Mouse (Mus musculus): ENCODE measurements around the gene Cep72. TPM values are rescaled to one million over a fixed set of nuclear protein-coding genes. Genes with fewer than 3 reads are reported as not detected.
A peak's percentile ranks its signal among the peaks of the same experiment; 100 is the strongest.

Gene Cep72
- total RNA-seq, 2 experiments from 2014 or later, result 0.65 to 1.5 TPM

DNA sequence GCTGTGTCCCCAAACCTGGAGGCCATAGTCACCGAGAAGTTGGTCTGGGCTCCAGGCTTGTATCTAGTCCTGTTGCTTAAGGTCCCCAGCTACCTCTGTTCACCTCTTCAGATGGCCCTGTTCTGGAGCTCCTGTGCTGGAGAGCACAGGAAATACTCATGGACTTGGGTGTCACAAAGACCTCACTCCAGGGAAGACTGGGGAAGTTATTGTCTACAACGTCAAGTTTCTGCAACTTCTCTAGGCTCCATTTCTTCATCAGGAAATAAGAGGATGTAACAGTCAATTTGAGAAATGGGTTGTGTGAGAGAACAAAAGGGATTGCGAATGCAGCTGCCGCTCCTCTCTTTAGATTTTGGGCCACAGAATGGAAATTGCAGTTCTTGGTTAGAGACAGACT is 65.6 kb downstream of the Cep72 start:
- intact Hi-C loops (cut with DNase I), result no loop called here
- no peak for DNase-seq (ENCODE audit: low spot score)

DNA sequence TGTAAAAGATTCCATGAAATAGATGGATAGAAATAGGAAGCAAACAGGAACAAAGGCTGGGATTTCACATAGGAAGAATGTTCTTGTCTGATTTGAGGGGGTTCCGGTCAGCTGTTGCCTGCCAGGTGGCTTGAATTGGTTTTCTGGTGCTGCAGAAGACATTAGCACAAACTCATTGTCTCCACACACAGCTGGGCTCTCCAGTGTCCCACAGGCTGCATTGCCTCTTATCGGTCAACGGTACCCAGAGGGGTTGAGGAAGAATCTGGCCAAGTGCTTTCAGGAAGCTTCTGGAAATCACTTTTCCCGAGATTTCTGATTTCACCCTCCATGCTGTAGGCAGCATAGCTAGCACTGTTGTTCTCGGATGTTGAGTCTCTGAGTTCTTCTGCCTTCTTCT is 70.8 kb downstream of the Cep72 start:
- DNase-seq (ENCODE audit: low spot score), result peak; percentile 41
- intact Hi-C loops (cut with DNase I), result no loop called here

DNA sequence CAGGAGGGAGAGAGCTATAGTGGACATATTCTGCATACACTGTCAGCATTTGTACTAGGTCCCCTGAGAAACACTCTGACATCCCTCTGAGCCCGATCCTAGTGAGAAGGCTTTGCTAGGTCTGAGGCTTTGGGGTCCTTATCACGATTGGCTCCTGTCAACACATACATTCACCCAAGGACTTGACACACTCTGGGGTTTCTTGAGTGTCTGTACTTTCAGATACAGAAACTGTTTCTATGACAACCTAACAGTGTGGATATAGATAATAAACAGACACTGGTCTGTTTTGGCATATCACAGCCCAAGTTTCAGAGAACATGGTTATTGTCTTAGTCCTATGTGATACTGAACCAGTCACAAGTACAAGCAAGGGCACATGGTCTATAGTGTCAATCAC is 71.3 kb downstream of the Cep72 start:
- intact Hi-C loops (cut with DNase I), result no loop called here
- no peak for DNase-seq (ENCODE audit: low spot score)

DNA sequence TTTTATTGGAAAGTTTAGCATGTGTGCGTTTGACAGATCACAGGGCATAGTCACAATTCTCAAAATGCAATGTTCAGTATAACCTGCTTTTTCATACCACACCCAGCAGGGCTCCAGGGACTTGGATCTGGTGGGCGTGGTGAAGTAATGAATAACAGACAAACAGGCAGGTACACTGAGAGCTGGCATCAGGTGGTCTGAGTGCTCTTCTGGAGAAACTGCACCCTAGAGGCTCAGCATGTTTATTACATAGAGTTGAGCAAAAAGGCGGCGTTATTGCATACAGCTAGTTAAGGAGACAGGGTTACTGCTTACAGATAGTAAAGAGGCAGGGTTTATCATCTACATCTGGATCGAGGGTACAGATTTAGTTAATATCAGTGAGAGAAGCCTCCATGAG is 71.8 kb downstream of the Cep72 start:
- no peak for DNase-seq (ENCODE audit: low spot score)
- intact Hi-C loops (cut with DNase I), result no loop called here

Other genes with a start within 250 kb of the Cep72 start
- 1 to 10 TPM; 1.2 TPM for gene Nkd2, start 214.7 kb downstream of the Cep72 start, total RNA-seq (2021)
- gene Trip13, start 124.5 kb downstream of the Cep72 start, total RNA-seq (2021), result under 1 TPM; 0.17 to 0.39 TPM
- gene Brd9, start 124.5 kb downstream of the Cep72 start, total RNA-seq (2021), result 10 to 100 TPM; 22.9 to 23.9 TPM
- not detected for gene Zdhhc11, start 98.4 kb downstream of the Cep72 start, total RNA-seq (2021)
- gene Tppp, start 52.9 kb downstream of the Cep72 start, total RNA-seq (2021), result 10 to 100 TPM; 20.7 to 21.3 TPM
- gene Slc9a3, start 59.2 kb upstream of the Cep72 start, total RNA-seq (2021), result under 1 TPM; 0.34 to 0.70 TPM
- gene Exoc3, start 146.4 kb upstream of the Cep72 start, total RNA-seq (2021), result 10 to 100 TPM; 50.7 to 50.8 TPM
- under 1 TPM; 0.50 to 0.83 TPM for gene Ahrr, start 230.0 kb upstream of the Cep72 start, total RNA-seq (2021)

All from heart, postnatal 25 days (tissue).